Mouse (Mus musculus) right cerebral cortex, postnatal 25 days (tissue): ENCODE results near the gene Srsf6.
A peak's percentile ranks its signal among the peaks of the same experiment; 100 is the strongest.
"Not testable (repeated sequence)": the region's sequence is repeated elsewhere in the genome, so short reads cannot be mapped to it uniquely, and the experiment has no call there.

Experiments used
- DNase-seq: peaks from one replicate; pipeline ENCODE4 v3.0.0; 2022

Gene Srsf6

GRCm38 (mm10) chr2:162931123-162931673 lies at the start of gene Srsf6:
Gene Srsf6 (plus strand): TSS chr2:162931528.
- DNase-seq = peak; percentile 88

- DNase-seq = no peak
These were observed 47.2 kb upstream of the Srsf6 start for GRCm38 (mm10) chr2:162884101-162884500.

- DNase-seq = no peak
These were observed 44.2 kb upstream of the Srsf6 start for GRCm38 (mm10) chr2:162887121-162887520.

GRCm38 (mm10) chr2:162888677-162889076 lies 42.7 kb upstream of the Srsf6 start:
- DNase-seq = peak; percentile 47

GRCm38 (mm10) chr2:162889191-162889590 lies 42.1 kb upstream of the Srsf6 start:
- DNase-seq = no peak

- DNase-seq = no peak
These were observed 41.6 kb upstream of the Srsf6 start for GRCm38 (mm10) chr2:162889731-162890130.

- not testable (repeated sequence) for DNase-seq
These were observed 38.3 kb upstream of the Srsf6 start for GRCm38 (mm10) chr2:162892979-162893378.

- not testable (repeated sequence) for DNase-seq
These were observed 32.1 kb upstream of the Srsf6 start for GRCm38 (mm10) chr2:162899256-162899655.

- DNase-seq = no peak
These were observed 31.3 kb upstream of the Srsf6 start for GRCm38 (mm10) chr2:162899880-162900589.

- no peak for DNase-seq
These were observed 30.8 kb upstream of the Srsf6 start for GRCm38 (mm10) chr2:162900590-162900916.

GRCm38 (mm10) chr2:162905902-162906301 lies 25.4 kb upstream of the Srsf6 start:
- no peak for DNase-seq

GRCm38 (mm10) chr2:162908052-162908491 lies 23.3 kb upstream of the Srsf6 start:
- no peak for DNase-seq

GRCm38 (mm10) chr2:162914040-162914439 lies 17.3 kb upstream of the Srsf6 start:
- no peak for DNase-seq

GRCm38 (mm10) chr2:162914519-162914918 lies 16.8 kb upstream of the Srsf6 start:
- DNase-seq = no peak

- no peak for DNase-seq
These were observed 11.4 kb upstream of the Srsf6 start for GRCm38 (mm10) chr2:162919926-162920325.

GRCm38 (mm10) chr2:162922183-162922582 lies 9.1 kb upstream of the Srsf6 start:
- DNase-seq = no peak

- peak; percentile 45 for DNase-seq
These were observed 8.5 kb upstream of the Srsf6 start for GRCm38 (mm10) chr2:162922834-162923233.

- no peak for DNase-seq
These were observed 7.2 kb upstream of the Srsf6 start for GRCm38 (mm10) chr2:162924126-162924525.

GRCm38 (mm10) chr2:162927918-162928585 lies 3.3 kb upstream of the Srsf6 start:
- no peak for DNase-seq

GRCm38 (mm10) chr2:162929704-162930103 lies 1.6 kb upstream of the Srsf6 start:
- no peak for DNase-seq

- DNase-seq = no peak
These were observed 709 bp upstream of the Srsf6 start for GRCm38 (mm10) chr2:162930516-162931122.

- DNase-seq = peak; percentile 63
These were observed 634 bp downstream of the Srsf6 start for GRCm38 (mm10) chr2:162931674-162932650.

- no peak for DNase-seq
These were observed 1.4 kb downstream of the Srsf6 start for GRCm38 (mm10) chr2:162932706-162933105.
